Mouse (Mus musculus): ENCODE data around the gene Idnk.

Idnk gene

DNA sequence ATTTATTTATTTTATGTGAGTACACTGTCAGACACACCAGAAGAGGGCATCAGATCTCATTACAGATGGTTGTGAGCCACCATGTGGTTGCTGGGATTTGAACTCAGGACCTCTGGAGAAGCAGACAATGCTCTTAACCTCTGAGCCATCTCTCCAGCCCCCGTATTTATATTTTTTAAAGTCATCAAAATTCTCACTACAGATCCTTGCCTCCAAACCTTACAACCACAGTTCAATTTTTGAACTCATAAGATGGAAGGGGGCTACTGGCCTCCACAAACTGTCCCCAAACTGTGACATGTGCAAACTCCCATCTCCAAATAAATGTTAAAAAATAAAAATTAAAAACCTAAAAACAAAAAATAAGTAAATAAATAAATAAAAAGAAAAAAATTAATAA is 9.7 kb upstream of the Idnk start:
- DNase-seq: no peak

DNA sequence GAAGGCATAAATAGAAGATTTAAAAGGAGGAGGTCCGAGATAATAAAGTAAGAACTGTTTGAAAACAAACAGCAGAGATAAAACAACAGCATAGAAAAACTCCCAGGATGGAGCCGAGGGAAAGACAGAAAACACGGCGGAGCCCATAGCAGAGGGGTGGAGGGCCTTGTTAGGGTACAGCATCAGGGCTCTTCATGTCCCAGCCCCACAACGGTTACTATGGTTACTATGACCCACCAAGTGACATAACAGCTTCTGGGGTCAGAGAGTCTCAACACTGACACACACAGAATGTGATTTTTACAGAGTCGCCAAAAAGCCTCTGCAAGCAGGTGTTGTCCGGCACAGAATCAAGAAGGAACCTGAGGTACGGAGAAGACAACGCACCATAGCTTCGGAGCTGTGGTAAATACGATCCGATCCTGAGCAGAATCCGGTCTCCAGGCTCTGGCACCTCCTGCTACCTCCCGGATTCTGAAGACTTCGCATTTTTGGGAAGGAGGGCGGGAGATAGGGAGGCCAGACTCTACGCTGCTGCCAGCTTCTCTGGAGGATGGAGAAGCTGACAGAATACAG is 9.1 kb upstream of the Idnk start:
- peak; percentile 47 for DNase-seq

DNA sequence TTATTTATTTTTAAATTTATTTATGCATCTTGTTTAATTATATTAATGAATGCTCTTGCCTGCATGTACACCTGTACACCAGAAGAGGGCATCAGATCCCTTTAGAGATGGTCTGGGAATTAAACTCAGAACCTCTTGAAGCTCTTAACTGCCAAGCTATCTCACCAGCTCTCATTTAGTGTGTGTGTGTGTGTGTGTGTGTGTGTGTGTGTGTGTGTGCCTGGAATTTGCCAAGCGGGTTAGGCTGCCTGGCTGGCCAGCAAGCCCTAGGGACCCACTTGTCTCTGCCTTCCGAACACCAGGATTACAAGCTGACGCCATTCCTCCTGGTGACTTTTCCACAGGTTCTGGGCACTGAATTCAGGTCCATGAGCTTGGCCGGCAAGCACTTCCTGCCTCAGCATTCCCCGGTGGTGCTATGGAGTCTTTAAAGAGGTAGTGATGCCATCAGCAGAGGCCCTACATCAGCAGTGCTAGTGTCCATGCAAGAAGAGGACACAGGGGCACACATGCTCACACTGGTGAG is 8.4 kb upstream of the Idnk start:
- DNase-seq: no peak

DNA sequence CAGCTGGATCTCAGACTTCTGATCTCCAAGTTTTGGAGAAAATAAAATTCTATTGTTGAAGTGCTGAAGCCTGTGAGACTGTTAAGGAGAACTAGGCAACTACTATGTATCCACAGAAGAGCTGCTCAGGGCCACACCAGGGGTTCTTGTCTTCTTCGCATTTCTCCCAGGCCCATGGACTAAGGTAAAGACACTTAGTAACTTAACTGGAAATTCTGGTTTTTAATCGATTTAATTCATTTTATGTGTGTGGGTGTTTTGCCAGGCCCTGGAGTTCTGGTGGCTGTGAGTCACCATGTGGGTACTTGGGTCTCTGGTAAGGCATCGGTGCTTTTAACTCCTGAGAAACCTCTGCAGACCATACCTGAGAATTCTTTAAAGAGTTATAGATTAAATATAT is 7.8 kb upstream of the Idnk start:
- DNase-seq: no peak

DNA sequence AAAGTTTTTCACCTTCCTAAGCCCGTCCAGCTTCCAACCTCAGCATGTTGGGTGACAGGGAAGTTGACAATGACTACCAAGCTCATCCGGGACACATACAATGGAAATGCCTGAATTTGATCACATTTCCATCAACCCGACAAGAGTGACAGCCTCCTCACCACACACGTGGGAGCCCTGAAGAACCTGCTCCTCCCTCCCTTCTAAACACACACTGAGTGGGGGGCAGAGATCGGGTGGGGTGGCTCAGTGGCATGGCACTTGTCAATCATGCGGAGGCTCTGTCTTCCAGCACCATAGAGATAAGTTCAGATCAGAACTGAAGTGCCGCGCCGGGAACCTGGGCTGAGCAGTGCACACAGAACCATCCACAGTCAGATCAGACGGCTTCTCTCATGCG is 7.0 kb upstream of the Idnk start:
- DNase-seq: no peak

DNA sequence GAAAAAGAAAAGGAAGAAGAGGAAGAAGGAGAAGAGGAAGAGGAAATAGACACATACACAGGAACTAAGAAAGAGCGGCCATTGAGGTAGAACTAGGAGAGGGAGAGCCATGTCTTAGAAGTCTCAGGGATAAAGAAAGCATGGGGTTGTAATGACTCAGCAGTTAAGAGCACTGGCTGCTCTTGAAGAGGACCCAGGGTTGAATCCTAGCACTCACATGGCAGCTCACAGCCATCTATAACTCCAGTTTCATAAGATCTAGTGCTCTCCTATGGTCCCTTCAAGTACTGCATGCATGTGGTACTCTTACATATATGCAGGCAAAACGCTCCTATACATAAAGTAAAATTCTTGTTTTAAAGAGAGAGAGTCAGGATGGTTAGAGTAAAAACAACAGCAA is 1.4 kb upstream of the Idnk start:
- DNase-seq: peak; percentile 40

DNA sequence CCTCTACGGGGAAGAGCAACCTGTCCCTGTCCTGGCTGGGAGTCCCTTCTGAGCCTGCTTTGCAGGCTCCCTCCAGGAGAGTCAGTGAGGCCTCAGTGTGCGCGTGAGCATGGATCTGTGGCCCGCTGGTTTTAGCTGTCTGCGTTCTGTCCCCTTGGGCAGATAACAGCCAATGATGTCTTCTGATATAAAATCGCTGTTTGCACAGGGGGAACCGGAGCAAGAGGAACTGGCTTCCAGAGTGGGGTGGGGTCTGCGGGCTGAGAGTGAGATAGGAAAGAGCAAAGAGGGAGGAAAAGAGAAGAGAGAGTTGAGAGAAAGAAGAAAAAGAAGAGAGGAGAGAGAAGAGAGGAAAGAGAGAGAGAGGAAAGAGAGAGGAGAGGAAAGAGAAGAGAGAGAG is 413 bp upstream of the Idnk start:
- DNase-seq: peak; percentile 25

DNA sequence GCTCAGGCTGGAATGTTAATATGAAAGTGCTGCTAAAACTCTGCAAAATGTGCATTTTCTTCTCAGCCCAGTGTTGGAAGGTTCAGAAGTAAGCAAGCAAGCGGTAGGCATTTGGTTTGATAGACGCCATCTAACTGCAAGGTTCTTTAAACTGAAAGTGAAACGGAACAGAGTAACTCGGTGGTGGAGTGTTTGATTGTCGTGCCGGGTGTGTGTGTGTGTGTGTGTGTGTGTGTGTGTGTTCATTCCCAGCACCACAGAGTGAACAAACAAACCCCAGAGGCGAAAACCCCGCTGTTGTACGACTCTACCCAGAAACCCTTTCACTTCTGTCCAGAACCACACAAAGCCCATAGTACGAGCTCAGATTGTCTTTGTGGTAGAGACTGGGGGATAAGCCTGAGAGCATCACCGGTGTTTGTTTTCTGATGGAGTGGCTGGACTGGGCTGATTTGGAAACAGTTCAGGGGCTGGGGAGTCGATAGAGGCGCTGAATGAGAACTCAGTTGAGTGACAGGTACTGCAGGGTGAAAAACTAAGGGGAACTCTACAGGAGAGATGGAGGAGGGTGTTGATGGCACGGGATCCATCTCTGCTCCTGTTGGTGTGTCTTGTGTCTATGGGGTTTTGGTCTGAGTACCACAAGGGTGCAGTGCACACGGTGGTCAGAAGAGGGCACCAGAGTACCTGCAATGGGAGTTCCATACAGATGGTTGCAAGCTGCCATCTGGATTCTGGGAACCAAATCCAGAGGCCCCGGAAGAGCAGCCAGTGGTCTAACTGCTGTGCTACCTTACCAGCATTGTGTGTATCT is 857 bp downstream of the Idnk start:
- peak; percentile 90 for DNase-seq

DNA sequence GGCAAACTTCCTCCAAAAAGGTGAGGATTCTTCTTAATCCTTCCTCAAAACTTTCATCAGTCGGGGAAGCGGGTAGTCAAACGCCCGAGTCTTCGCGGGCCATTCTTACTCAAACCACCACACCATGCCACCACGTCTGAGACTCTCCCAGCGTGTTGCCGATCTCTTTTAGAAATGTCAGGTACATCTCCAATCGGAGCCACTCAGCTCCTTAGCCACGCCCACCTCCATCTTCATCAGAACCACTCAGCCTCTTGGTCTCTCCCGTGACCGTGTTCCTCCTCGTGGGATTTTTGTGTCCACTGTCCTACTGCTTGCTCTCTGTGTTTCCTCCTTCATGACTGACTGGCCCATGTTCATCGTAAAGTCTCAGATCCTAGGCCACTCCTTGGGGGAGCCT is 3.3 kb downstream of the Idnk start:
- DNase-seq: no peak

DNA sequence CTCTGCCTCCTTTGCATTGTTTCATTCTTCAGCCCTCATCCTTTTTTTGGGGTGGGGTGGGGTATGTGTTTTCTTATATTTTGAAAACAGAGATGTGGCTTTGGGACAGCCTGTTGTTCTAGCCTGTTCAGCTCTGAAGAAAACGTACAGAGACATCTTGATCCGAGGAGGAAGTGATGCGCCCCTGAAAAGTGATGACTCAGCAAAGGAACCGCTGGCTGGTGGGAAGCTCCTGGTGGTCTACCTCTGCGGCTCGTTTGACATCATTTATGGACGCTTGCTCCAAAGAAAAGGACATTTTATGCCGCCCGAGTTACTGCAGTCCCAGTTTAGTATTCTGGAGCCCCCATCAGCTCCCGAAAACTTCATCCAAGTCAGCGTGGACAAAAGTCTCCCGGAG is 5.9 kb downstream of the Idnk start:
- no peak for DNase-seq

DNA sequence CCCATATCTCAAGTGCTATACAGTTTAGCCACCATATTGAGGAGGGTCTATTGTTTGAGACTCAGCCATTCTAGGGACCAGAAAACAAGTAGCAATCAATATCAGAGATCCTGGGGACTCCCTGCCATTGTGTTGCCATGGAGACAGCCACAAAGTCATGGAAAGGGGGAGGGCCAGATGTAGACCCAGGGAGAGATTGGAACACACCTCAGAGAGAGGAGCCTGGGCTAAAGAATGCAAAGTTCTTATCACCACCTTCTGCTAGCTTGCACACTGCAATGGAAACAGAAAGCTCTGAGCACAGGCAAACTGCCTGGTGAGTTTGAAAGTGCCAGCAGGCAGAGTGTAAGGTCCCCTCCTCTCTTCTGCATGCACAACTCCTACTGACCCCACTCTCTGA is 10.7 kb downstream of the Idnk start:
- no peak for DNase-seq

DNA sequence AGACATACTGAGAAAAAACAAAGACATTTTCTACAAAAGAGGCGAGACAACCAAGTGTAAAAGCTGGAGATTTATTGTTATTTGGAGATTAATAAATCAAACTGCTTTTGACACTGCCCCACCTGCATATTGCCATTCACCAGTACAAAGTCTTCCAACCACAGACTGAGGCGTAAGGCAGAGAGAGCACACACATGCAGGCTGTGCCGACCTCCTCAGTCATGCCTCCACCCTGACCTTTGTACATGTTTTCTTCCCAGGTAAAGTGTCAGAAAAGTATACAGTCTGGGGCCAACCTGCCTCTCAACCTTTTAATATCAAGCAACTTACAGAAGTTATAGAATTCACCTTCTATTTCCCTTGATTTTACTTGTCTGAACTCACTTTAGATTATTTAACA is 18.7 kb downstream of the Idnk start:
- DNase-seq: no peak

DNA sequence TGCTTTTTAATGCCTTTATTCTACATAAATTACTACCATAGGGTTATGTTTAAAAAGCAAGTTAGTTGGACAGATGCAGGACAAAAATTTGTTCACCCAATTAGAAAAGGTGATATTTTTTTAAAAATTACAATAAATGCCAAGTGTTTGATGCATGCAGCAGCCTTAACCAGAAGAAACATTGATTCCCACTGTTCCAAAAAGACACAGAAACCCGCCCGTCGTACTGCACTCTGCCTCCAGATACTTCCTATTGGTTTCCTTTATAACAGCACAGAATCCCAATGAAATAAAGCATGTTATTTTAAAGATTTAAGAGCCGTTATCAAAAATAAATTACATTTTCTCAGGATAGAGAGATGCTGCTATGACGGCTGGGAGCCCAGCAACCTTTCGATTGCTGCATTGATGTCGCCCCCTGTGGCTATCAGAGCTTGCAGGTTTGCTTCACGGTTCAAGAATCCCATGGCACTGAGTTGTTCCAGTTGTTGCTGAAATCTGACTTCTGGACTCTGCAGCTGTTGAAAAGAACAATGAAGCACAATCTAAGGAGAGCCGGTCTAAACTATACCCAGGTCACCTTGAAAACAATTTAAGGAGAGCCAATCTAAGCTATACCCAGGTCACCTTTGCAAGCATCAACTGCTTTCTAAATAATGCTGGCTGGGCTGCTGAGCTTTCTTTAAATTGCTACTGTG is 20.2 kb downstream of the Idnk start:
- peak; percentile 97 for DNase-seq

DNA sequence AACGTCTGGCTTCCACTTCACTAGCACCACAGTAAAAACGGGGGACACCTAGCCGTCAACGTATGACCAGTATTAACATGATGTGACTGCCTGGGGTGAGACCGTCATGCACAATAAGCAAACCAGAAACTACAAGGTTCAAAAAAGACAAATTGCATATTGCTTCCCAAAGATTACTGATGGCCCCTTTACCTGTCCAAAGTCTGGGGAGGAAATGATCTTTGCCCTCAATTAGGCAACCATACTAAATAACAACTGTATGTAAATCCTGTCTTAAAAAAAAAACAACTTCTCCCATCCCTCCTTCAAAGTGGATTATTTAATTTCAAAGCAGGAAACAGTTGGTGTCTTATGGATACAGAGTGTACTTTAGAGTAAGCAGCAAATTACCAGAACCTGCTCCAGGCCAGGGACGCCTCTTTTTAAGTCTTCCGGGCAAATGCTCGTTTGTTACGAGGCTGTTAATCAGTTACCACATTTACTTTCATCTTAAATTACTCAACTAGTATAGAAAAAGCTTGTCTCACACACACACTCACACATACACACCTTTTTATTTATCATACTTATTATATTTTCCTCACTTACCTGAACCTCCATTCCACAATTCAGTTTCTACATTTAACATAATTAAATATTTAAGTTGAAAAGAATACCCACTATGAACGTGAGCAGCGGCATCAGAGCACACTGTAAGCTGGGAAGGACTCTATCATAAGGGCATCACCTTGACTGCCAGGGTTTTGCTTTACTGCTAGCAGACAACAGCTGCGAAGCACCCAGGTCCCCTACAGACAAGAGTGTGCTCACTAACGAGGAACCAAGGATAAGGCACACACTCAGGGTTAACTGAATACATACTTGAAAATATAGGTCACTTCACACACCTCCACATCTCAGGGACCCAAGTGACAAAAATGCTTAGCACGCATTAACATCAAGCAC is 24.4 kb downstream of the Idnk start:
- no peak for DNase-seq

DNA sequence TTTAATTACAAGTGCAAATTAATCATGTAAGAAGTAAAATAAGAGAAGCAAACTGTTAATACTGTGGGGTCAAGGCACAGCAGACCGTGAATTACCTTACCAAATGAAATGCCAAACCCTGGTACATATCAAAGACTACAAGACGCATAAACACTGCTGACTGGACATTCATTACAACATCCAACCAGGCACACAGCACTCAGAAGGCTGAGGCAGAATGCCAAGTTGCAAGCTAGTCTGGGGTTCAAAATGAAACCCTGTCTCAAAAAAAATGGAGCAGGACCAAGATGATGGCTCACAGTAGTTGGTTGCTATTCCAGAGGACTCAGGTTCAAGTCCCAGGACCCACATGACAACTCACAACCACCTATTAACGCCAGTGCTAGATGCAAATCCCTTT is 26.7 kb downstream of the Idnk start:
- no peak for DNase-seq

DNA sequence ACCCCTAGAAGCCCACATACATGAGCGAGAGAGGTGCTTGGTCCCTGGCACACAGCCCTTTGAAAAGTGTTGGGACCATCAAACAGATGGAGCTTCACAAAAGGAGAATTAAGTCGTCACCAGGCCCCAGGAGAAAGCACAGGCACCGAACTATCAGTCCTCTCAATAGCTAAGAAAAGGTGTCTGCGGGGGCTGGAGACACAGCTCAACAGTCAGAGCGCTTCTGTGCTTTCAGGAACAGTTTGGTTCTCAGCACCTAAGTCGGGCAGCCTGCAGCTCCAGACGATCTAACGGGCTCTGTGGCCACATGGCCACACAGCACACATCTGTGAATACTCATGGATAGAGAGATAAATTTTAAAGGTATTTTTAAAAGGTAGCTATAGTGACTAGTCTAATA is 28.8 kb downstream of the Idnk start:
- no peak for DNase-seq

DNA sequence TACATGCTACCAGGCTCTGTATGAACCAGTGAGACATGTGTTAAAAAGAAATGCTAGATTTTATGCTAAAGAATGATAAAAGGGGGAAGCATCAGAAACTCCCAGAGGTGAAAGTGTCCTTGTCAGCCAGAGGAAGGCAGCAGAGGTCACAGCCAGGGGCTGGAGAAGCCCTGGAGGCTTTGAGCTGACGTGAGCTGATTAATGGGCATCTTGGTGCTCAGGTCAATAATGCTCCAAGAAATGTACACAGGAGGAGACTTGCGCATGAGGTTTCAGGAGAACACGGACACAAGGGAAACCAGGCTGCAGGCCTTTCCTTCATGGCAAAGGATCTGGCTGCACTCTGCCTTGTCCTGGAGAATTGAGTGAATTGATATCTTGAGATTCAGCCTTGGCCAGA is 30.3 kb downstream of the Idnk start:
- DNase-seq: no peak

DNA sequence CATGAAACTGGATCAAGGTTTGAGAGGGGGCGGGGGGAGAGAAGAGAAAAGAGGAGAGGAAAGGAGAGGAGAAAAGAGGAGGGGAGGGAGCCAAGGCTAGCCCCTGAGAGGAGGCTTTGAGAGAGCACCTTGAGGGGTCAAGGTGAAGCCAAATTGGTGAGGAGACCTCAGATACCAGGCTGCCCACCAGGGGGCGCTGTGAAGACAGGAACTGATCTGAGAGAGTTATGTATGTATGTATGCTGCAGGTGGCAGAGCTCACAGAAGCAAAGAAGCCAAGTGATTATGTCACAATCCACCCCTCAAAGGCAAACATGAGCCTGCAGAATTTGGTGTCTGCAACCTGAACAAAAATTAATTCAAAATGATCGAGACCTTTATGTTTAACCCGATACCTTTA is 31.0 kb downstream of the Idnk start:
- DNase-seq: peak; percentile 94

DNA sequence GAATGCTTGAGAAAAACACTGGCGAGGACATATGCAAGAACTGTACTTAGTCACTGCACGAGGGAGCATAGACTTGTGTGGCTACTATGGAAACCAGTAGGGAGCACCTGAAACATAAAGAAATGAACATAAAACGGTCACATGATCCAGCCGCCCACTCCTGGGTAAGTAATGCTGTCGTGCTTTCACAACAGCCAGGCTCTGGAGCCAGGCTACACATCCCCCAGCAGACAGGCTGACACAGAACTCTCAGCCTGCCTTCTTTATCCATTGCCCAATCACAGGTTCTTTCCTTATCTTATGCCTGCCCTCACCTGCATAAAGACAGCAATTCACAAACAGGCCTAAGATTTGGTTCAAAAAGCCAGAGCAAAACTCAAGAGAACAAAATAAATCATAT is 32.0 kb downstream of the Idnk start:
- DNase-seq: no peak

DNA sequence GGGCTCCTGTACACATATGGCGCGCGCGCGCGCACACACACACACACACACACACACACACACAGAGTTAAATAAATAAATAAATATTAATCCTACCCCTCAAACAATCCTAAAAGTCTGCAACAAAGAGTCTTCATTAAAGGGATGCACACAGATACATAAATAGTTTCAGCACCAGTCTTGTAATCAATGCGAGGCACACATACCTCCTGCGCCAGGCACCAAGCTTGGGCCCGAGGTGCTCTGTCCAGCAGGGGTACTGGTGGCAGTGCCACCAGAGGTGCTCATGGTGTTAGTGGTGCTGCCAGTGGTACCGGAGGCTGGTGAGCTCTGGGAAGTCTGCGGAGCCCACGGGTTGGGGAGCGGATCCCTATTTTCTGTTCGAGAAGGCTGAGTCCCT is 34.1 kb downstream of the Idnk start:
- DNase-seq: no peak

DNA sequence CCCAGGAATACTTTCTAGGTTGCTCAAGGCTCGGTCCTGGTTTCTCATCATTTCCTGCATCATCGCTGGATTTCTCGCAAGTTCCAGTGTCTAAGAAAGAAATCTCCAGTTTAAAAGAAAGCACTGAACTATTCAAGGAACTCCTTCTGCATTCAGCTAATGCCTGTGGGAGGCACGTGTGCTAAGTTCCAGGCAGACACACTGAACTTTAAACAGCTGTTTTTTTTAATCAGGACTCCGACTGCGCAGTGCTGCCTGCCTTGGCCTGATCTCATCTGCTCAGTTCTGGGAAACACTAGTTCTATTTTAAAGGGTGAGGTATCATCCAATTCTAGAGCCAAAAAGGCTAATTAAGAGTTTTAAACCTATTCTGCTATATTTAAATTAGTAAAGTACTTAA is 34.7 kb downstream of the Idnk start:
- no peak for DNase-seq

DNA sequence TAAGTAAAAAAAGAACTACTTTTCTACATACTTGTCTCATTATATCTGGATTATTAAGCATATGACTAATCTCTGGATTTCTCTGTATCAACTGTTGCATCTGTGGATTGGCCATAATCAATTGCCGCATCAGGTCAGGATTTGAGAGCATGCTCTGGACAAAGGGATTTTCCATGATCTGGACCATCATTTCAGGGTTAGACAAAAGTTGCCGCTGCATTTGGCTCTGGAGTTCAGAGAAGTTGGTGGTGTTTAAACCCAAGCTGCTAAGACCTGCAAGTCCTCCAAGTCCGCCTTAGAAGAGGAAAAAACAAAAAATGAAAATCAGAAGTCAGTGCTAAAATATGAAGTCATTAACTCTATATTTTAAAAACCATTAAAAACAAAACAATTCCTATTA is 35.8 kb downstream of the Idnk start:
- no peak for DNase-seq

DNA sequence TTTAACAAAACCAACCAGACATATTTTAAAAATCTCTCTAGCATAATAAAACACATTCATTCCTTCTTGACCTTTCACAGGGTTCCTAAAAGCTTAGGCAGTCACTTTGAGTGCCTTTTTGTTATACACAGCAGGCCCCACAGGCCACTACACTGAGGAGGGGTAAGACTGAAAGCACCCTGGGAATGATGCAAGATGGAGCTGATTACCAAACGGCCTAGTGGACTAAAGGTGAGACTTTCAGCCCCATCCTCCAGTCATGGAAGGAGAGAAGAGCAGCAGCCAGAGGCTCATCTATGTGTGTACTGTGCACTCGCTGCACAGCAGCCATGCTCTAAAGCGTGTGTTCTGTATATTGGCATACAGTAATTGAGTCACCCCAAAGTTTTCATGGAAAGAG is 37.5 kb downstream of the Idnk start:
- no peak for DNase-seq
